Mouse (Mus musculus) right cerebral cortex, postnatal 14 days (tissue): Measurements from ENCODE around the gene 9130409I23Rik.

Experiments used
- DNase-seq: peaks from one replicate; pipeline ENCODE4 v3.0.0; 2022

The 9130409I23Rik gene

DNA sequence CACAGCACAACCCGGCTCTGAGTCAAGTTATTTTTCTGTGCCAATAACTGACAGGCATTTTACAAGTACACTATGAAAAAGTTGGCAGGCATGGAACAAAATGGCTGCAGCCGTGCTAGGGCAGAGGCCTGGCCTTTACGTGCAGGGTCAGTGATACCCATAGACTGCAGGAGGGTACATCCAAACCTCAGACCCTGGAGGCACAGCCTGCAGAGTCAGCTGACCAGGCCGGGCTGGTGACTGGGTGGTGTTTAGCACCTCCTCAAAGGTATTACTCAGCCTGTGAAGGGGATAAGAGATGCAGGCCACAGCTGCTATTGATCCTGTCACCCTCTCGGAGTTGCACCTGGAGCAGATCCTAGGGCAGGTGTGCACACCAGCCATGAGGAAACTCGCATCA is at the start of gene 9130409I23Rik:
Gene 9130409I23Rik, plus strand, starts transcription at position 301 of the 400 bp plus-strand sequence.
- no peak for DNase-seq

DNA sequence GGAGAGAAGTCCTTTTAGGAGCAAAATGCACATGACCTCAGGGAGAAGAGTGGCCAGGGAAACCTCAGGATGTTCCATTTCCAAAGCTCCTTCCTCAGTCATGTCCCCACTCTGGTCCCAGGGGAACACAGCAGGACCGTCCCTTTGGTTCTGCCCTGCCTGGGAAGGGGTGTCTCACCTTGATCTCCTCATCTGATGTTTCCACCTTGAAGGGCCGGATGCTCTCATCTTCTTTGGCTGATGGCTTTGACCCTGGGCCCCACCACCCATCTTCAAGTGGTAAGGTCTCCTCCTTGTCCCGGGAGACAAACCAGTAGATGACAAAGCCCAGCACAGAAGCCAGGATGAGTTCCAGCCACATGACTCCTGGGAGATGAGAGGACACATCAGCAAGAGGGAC is 49.4 kb upstream of the 9130409I23Rik start:
- no peak for DNase-seq

DNA sequence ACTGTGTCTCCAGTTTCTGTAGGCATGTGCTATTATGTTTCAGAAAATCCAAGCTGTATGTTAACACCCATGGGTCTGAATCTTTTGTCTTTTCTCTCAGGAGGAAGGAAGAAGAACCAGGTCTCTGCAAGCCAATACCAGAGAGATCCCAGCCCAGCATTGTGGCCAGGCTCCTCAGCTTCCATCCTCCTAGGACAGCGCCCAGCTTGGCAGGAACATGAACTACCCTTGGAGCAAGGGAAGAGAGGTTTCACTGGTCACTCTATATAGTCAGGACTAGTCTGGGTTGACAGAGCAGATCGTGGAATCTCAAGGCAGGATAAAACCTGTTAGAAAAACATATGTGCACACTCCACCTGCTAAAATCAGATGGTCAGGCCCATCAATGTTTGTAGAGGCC is 47.2 kb upstream of the 9130409I23Rik start:
- DNase-seq, result no peak

DNA sequence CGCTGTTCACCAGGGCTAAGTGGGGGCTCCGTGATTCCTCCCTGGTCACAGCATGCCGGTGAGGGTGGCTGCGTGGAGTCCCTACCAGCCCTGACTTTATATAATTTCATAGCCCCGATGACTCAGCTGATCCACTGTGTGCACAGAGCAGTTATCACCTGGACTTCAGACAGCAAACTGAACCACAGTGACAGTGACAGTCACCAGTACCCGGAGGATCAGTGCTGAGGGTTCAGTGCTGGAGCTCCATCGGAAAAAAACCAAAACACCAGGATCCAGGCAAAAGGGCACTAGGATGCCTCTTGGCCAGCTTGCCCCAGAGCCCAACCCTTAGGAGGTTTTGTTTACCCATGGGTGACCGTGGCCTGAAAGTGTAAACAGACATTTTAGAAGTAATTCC is 45.7 kb upstream of the 9130409I23Rik start:
- no peak for DNase-seq

- DNase-seq, result no peak
Measured at GRCm38 (mm10) chr1:181007831-181008230, 43.2 kb upstream of the 9130409I23Rik start.

GRCm38 (mm10) chr1:181008266-181008665 is 42.8 kb upstream of the 9130409I23Rik start:
- no peak for DNase-seq

DNA sequence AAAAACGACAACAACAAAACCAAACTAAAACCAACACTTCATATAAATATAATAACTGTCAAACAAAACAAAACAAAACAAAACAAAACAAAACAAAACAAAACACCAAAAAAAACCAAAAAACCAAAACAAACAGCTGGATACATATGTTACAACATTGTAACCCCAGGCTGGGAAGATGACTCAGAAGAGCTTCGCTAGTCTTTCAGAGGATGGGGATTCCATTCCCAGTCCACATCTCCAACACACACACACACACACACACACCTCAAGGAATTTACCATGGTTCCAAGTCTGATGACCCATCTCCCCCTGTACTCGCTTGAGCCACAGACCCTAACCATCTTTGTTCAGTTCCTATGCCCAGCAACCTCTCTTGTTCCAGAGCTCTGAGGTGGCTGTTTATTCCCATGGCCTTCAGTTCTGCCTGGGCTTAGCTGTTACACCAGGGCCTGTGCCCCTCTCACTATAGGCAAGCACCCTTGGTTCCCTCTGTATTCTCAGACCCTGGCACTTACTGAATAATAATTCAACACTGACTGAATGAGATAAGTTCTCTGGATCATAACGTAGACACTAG is 41.9 kb upstream of the 9130409I23Rik start:
- DNase-seq, result no peak

GRCm38 (mm10) chr1:181009754-181010153 is 41.3 kb upstream of the 9130409I23Rik start:
- DNase-seq, result no peak

DNA sequence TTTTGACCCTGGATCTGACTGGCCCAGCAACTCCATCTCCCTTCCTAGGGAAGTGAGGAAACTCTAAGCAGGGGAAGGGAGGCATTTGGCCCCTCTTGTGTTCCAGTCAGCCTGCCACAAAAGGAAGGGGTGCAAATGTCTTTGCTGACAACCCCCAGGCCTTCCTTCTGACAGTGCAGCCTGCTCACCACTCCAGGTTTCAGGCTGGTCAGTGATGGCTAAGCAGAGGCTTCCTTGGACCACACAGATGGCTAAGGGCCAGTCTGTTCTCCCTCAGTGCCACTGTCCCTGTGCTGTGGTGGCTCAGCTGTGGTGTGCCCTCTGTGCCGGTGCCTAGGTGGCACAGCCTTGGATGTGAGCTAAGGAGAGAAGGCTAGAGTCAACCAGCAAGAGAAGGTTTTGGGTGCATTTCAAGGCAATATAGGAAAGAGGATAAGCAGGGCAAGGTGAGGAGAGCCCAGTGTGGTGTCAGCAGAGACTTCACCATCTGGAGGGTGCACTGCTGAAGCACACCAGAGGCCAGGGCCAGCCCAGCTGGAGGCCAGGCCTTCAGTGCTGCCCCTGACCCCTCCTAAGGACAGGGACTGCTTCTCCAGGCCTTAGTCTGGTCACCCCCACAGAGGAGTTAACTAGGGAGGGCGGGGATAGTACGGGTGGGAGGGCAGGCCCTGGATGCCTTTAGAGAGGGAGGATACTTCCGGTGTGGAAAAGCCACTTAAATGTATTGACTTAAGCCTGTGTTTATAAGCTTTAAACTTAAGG is 40.7 kb upstream of the 9130409I23Rik start:
- DNase-seq, result no peak

- no peak for DNase-seq
Measured at GRCm38 (mm10) chr1:181011601-181012000, 39.4 kb upstream of the 9130409I23Rik start.

DNA sequence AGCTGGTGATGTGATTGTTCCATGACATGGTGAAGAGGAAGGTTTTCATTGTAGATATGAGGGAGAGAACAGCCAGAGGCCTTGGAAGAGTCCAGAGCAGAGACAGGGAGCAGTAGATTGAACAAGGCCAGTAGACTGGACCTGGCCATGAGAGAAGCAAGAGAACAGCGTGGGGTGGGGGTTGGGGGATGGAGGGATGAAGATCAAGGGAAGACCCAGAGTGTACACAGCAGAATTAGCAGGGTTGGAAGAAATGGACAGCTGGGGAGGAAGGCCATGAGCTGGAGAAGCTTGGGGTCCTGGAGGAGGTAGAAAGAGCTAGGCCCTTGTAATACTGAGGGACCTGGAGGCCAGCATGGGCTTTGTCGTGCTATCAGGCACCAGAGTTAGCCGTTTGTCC is 38.6 kb upstream of the 9130409I23Rik start:
- no peak for DNase-seq

- DNase-seq, result no peak
Measured at GRCm38 (mm10) chr1:181013446-181013845, 37.6 kb upstream of the 9130409I23Rik start.

GRCm38 (mm10) chr1:181014731-181015500 is 36.1 kb upstream of the 9130409I23Rik start:
- DNase-seq, result no peak

DNA sequence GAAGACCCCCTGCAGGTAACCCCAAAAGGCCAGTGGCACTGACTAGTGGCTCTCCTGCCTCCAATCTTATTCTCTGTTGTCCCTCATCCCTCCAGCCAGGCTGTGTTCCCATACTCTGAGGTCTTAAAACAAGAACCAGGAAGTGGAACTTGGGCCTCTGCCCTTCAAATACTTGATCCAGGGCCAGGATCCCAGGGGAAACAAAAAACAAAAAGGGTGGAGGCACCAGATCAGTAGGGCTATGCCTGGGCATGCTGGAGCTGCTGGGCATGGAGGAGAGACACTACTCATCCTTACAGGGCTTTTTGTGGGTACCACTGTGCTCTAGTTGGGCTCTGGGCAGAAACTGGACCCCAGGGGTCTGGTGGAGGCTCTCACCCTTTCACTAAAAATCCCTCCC is 35.5 kb upstream of the 9130409I23Rik start:
- no peak for DNase-seq

- no peak for DNase-seq
Measured at GRCm38 (mm10) chr1:181016045-181016444, 35.0 kb upstream of the 9130409I23Rik start.

DNA sequence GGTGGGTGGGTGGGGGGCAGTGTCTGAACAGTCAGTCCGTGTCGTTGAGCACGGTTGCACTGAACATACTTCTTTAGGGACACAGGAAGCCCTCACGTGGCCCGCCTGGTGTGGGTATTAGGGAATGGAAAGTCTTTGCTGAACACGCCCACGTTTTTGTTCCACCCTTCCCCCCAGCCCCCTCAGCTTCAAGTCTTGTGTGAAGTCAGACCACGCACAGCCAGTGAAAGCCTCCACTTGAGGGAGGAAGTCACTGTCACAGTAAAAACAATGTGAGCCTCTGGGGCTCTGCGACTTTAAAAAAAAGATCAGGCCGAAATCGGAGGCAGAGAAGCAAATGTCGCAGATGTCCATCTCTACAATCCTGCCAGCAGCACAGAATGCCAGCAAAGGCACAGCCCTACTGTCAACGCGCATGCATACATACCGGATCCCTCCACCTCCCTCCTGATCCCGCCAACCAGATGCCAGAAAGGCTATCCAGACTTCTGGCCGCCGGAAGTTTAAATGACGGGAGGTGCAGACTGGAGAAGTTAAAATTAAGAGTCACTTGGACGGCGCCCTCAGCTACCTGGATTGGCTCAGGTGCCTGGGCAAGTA is 34.4 kb upstream of the 9130409I23Rik start:
- peak; percentile 61 for DNase-seq

DNA sequence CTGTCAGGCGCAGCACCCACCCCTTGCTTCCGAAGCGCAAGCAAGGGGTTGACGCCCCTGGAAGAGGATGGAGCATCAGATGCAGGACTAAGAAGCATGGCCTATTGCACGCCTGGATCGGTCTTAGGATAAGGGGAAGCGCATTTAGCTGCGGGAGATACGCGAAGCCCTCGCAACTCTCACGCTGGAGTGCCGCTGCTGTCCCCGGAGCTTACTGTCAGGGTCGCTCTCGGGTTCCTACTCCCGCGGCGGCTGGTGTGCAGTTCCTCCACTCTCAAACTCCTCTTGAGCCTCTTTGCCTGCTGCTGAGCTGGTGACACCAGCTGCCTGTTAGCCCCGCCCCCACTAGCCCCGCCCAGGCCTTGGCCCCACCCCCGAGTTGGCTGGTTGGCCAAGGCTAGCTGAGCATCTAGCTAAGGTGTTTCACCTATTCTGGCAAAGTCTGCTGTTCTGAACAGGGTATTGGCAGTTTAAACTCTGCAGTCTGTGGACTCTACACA is 33.8 kb upstream of the 9130409I23Rik start:
- peak; percentile 64 for DNase-seq

DNA sequence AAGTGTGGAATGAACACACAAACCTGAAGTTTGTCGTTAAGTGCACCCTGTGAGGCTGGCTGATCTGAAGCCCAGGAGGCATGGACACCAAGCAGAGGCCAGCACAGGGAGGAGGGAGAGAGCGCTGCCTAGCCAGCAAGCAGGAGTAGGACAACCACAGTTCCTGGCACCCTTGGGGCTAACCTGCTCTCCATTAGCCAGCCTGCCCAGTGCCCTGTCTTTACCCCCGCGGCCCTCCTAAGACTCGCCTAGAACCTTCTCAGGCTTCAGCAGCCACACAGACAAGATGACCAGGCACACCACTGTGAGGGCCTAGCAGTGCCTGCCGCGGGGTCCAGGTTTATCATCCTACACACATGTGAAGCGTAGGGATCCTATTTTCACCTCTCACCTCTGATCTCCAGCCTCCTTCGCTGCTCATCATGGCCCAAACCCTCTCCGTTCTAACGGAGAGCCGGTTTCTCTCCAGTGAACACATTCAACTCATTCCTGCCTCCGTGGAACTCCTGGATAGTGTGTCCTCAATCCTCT is 33.1 kb upstream of the 9130409I23Rik start:
- no peak for DNase-seq

GRCm38 (mm10) chr1:181020756-181021487 is 30.1 kb upstream of the 9130409I23Rik start, which contains the start of gene Ephx1:
Gene Ephx1 (minus strand): TSS chr1:181020904.
- DNase-seq, result no peak

DNA sequence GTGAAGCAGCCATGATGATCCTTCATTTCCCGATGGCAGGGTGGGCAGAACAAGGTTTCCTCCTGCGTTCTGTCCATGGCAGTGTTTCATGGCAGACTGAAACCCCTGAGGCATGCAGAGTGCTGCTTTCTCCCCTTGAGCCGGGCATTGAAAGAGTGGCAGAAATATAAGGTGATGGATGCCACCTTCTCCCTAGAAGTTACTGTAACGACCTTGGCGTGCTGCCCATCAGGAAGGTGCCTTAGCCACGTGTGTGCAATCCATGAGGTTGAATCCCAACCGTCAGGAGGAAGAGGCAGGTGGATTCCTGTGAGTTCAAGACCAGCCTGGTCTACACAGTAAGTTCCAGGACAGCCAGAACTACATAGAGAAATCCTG is 29.6 kb upstream of the 9130409I23Rik start:
- DNase-seq, result no peak

DNA sequence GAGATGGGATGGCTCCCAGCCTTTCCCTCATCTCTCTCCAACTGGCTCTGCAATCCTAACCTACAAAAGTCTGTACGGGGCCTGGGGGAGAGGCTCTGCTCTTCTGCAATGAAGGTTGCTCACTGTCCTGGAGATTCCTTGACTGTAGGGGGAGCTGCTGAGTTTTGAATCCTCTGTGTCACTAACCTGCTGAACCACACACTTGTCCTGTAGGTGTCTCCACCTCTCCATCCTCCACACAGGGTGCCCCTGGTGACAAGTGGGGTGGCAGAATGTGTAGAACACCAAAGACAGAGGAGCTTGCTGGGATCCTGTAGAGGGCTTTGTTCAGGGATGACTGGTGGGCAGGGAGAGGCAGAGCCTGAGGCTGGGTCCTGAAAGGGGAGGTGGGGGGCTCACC is 28.8 kb upstream of the 9130409I23Rik start:
- DNase-seq, result peak; percentile 28
